Mouse (Mus musculus) liver, embryonic 11.5 days (tissue): ENCODE data around the gene Fbxl21. TPM values are rescaled to one million over a fixed set of nuclear protein-coding genes. Genes with fewer than 3 reads are reported as not detected.
A peak's percentile ranks its signal among the peaks of the same experiment; 100 is the strongest.

Source experiments
- ATAC-seq: fragments of 200-750 bp; cut with Nextera tagmentation; replicated peaks from 2 replicates; pipeline ENCODE4 v1.8.0; 2017; ENCODE audit warnings: moderate number of reproducible peaks, mild to moderate bottlenecking, moderate TSS enrichment, moderate library complexity; ENCODE audit not compliant: low FRiP score
- DNase-seq: peaks from one replicate; pipeline ENCODE4 v3.0.0-alpha.2; 2017; ENCODE audit warnings: low spot score
- H3K27ac ChIP-seq: fragments of 300-500 bp; sonication (generic); 2 replicates; pipeline ENCODE4 v1.5.1; 2014; ENCODE audit warnings: mild to moderate bottlenecking, low read depth, low read length, control low read depth
- H3K27me3 ChIP-seq: fragments of 300-500 bp; sonication (generic); replicated peaks from 2 replicates; pipeline ENCODE4 v1.6.1; 2014; ENCODE audit warnings: low read length, mixed read lengths; ENCODE audit not compliant: control insufficient read depth, insufficient read depth
- H3K36me3 ChIP-seq: fragments of 300-500 bp; sonication (generic); 2 replicates; pipeline ENCODE4 v1.6.1; 2014; ENCODE audit warnings: mild to moderate bottlenecking, low read length, moderate library complexity, mixed read lengths; ENCODE audit not compliant: control insufficient read depth, insufficient read depth
- H3K4me1 ChIP-seq: fragments of 300-500 bp; sonication (generic); replicated peaks from 2 replicates; pipeline ENCODE4 v1.6.1; 2014; ENCODE audit warnings: low read length, mixed read lengths; ENCODE audit not compliant: control insufficient read depth, insufficient read depth
- H3K4me2 ChIP-seq: fragments of 300-500 bp; sonication (generic); 2 replicates; pipeline ENCODE4 v1.6.1; 2014; ENCODE audit warnings: mild to moderate bottlenecking, control low read depth, moderate library complexity
- H3K4me3 ChIP-seq: fragments of 300-500 bp; sonication (generic); 2 replicates; pipeline ENCODE4 v1.5.1; 2014; ENCODE audit warnings: low read depth, low read length, control low read depth
- H3K9ac ChIP-seq: fragments of 300-500 bp; sonication (generic); 2 replicates; pipeline ENCODE4 v1.6.1; 2014; ENCODE audit warnings: low read depth, low read length, control low read depth
- H3K9me3 ChIP-seq: fragments of 300-500 bp; sonication (generic); 2 replicates; pipeline ENCODE4 v1.6.1; 2016; ENCODE audit warnings: low read length, inconsistent platforms, mixed read lengths; ENCODE audit not compliant: control insufficient read depth
- WGBS: fragments of 180-500 bp; shearing (Covaris S2); extraction: QIAGEN DNeasy Blood & Tissue Kit; methylation state at CpG from one replicate; pipeline ENCODE4 v1.1.7; 2014; 5-methylcytosine and 5-hydroxymethylcytosine counted together
- polyA plus RNA-seq: library from polyadenylated mRNA; unstranded; fragments of >200 nt; fragmentation: Nextera tagmentation; extraction: Ambion mirVana; gene quantifications from 2 replicates; pipeline ENCODE4 v1.2.1, GENCODE M21; 2014

Fbxl21 gene
- polyA plus RNA-seq, 1 experiment from 2014 or later: 1.3 TPM

GRCm38 (mm10) chr13:56578097-56578496, 55.8 kb downstream of the Fbxl21 start:
- H3K4me1 ChIP-seq: peaks cover 2% of the 10 kb centered on the region; the same call in 1 of the 2 replicates
- H3K9ac ChIP-seq: no peak overlapping the region
- H3K4me3 ChIP-seq: no peak overlapping the region
- H3K36me3 ChIP-seq: no peaks in the 10 kb centered on the region
- DNase-seq (no peak), ATAC-seq (no peak)
- H3K27me3 ChIP-seq: no peaks in the 10 kb centered on the region
- H3K27ac ChIP-seq: no peak overlapping the region
- no peak overlapping the region for H3K4me2 ChIP-seq
- 57% methylated on average over 5 of the region's 5 CpGs for WGBS
- no peaks in the 10 kb centered on the region for H3K9me3 ChIP-seq

- H3K9me3 ChIP-seq: no peaks in the 10 kb centered on the region
- H3K4me3 ChIP-seq: no peak overlapping the region
- peaks cover 2% of the 10 kb centered on the region; the same call in 1 of the 2 replicates for H3K4me1 ChIP-seq
- no peak overlapping the region for H3K9ac ChIP-seq
- DNase-seq: no peak
- no peak for ATAC-seq
- no peaks in the 10 kb centered on the region for H3K36me3 ChIP-seq
- H3K27me3 ChIP-seq: no peaks in the 10 kb centered on the region
- 86% methylated on average over 5 of the region's 5 CpGs for WGBS
- no peak overlapping the region for H3K27ac ChIP-seq
- H3K4me2 ChIP-seq: no peak overlapping the region
These were observed 58.2 kb downstream of the Fbxl21 start for GRCm38 (mm10) chr13:56580450-56580849.

GRCm38 (mm10) chr13:56581512-56581911, 59.2 kb downstream of the Fbxl21 start:
- Histone ChIP-seq H3K36me3 (no peaks in the 10 kb centered on the region), H3K4me3 (no peak overlapping the region), H3K27me3 (no peaks in the 10 kb centered on the region), H3K27ac (peak overlapping the region; percentile 59; the same call in 1 of the 2 replicates), H3K4me2 (no peak overlapping the region), H3K4me1 (0 out of 2 replicates have a peak, but pooled peaks cover 2% of the 10 kb centered on the region), H3K9me3 (no peaks in the 10 kb centered on the region), H3K9ac (no peak overlapping the region)
- no peak for ATAC-seq
- no peak for DNase-seq
- WGBS: 27% methylated on average over 3 of the region's 3 CpGs

GRCm38 (mm10) chr13:56581961-56582434, 59.7 kb downstream of the Fbxl21 start:
- Histone ChIP-seq H3K4me2 (peak overlapping the region; percentile 3; the same call in 1 of the 2 replicates), H3K4me3 (no peak overlapping the region)
- 13% methylated on average over 6 of the region's 6 CpGs for WGBS

GRCm38 (mm10) chr13:56582720-56583119, 60.4 kb downstream of the Fbxl21 start:
- Histone ChIP-seq H3K4me2 (no peak overlapping the region), H3K9ac (no peak overlapping the region), H3K4me1 (0 out of 2 replicates have a peak, but pooled peaks cover 2% of the 10 kb centered on the region), H3K27ac (no peak overlapping the region), H3K27me3 (no peaks in the 10 kb centered on the region), H3K36me3 (no peaks in the 10 kb centered on the region), H3K4me3 (no peak overlapping the region), H3K9me3 (no peaks in the 10 kb centered on the region)
- WGBS: 48% methylated on average over 3 of the region's 3 CpGs
- DNase-seq (no peak), ATAC-seq (no peak)

More at GRCm38 (mm10) chr13:56581961-56582434, 59.7 kb downstream of the Fbxl21 start:
- Histone ChIP-seq H3K4me1 (0 out of 2 replicates have a peak, but pooled peaks cover 2% of the 10 kb centered on the region), H3K9me3 (no peaks in the 10 kb centered on the region), H3K27me3 (no peaks in the 10 kb centered on the region), H3K9ac (no peak overlapping the region), H3K27ac (no peak overlapping the region; the same call in 1 of the 2 replicates), H3K36me3 (no peaks in the 10 kb centered on the region)
- DNase-seq: peak; percentile 64
- ATAC-seq: peak; percentile 78

- no peaks in the 10 kb centered on the region for H3K27me3 ChIP-seq
- ATAC-seq (no peak), DNase-seq (no peak)
- H3K4me3 ChIP-seq: no peak overlapping the region
- no peak overlapping the region for H3K9ac ChIP-seq
- no peak overlapping the region for H3K4me2 ChIP-seq
- no peaks in the 10 kb centered on the region for H3K36me3 ChIP-seq
- 64% methylated on average over 3 of the region's 3 CpGs for WGBS
- peaks cover 7% of the 10 kb centered on the region for H3K4me1 ChIP-seq
- H3K9me3 ChIP-seq: no peaks in the 10 kb centered on the region
- no peak overlapping the region for H3K27ac ChIP-seq
These were observed 63.8 kb downstream of the Fbxl21 start for GRCm38 (mm10) chr13:56586046-56586445.

Other genes starting within 250 kb of the Fbxl21 start
- 3.0 and 5.9 TPM in 2 replicates for gene Cxcl14, start 225.9 kb upstream of the Fbxl21 start, polyA plus RNA-seq
- not detected in 2 replicates for gene Gm3045, start 95.9 kb upstream of the Fbxl21 start, polyA plus RNA-seq
- gene Slc25a48, start 84.1 kb upstream of the Fbxl21 start, polyA plus RNA-seq: 0.18 and 0.37 TPM in 2 replicates
- not detected in 2 replicates for gene Il9, start 40.2 kb upstream of the Fbxl21 start, polyA plus RNA-seq
- gene Lect2, start 26.0 kb downstream of the Fbxl21 start, polyA plus RNA-seq: 31.8 and 34.4 TPM in 2 replicates
- 27.6 and 28.2 TPM in 2 replicates for gene Tgfbi, start 87.1 kb downstream of the Fbxl21 start, polyA plus RNA-seq
- gene Smad5, start 180.5 kb downstream of the Fbxl21 start, polyA plus RNA-seq: 16.8 and 18.5 TPM in 2 replicates
- gene Gm45623, start 231.4 kb downstream of the Fbxl21 start, polyA plus RNA-seq: not detected in 2 replicates